Mouse (Mus musculus): ENCODE measurements around the gene Nt5m.

Nt5m gene

DNA sequence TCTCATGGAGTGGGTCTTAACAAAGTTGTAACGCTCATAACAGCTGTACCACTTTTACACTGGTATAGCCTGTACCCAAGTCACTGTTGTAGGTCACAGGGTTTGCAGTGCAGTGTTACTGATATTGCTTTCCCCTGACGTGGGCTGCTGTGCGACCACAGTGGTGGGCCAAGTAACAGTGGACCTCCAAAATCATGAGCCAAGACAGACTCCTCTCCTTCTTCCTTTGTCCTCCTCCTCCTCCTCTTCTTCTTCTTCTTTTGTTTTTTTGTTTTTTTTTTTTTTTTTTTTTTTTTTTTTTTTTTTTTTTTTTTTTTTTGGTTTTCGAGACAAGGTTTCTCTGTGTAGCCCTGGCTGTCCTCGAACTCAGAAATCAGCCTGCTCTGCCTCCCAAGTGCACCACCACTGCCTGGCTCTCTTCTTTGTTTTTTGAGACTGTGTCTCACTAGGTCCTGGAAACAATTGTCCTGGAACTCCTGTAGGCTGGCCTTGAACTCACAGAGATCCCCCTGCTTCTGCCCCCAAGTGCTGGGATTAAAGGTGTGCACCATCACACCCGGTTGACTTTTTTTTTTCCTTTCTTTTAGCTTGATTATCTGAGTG is 67.4 kb downstream of the Nt5m start:
- DNase-seq (ENCODE audit: low spot score): no peak

DNA sequence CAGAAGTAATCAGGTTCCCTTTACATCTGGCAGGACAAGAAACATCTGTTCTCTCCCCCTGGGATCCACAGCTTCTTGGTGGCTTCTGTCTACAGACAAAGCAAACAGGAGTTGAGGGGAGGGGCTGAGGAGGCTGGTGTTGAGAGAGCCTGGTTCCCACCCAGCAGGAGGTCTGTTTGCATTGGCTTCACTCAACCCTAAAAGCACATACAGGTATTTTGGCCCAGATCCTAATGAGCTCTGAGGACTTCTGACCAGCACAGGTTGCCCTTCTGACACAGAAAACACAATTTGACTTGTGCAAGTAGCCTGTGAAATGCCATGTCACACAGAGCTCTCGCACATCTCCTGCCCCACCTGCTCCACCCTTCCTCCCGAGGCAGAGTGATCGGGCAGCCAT is 69.2 kb downstream of the Nt5m start:
- no peak for DNase-seq (ENCODE audit: low spot score)

DNA sequence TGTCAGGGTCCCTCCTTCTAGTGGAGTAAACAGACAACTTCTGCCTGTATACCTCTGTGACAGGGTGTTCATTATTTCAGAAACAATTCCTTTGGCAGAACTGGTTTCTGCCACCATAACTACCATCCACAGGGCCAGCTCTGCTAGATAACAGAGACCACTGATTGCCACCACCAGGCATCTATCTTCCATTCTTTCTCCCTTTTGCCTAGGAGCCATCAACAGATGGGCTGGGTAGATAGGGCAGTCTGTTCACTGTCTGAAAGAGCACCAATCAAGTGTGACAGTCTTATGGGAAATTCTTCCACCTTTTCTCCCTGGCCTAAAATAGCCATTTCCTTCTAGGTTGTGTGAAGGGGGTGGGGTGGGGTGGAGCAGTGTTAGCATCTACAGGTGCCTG is 71.3 kb downstream of the Nt5m start:
- DNase-seq (ENCODE audit: low spot score): no peak

DNA sequence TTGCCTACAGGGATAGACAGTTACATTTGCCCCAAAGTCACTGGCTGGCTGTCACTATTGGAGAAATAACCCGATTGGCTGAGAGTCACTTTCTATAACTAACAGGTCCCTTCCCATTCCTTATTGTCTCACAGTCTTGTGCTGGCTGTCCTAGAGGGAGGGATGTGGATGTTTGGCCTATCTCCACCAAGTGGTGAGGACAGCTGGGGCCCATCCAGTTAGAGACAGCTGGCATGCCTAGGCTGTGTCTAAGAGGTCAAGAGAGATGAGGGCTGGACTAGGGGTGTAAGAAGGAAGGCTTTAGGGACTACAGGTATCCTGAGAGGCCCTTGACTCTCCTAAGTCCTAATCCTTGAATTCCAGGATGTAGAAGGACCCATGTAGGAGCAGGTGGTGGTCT is 72.3 kb downstream of the Nt5m start:
- no peak for DNase-seq (ENCODE audit: low spot score)

DNA sequence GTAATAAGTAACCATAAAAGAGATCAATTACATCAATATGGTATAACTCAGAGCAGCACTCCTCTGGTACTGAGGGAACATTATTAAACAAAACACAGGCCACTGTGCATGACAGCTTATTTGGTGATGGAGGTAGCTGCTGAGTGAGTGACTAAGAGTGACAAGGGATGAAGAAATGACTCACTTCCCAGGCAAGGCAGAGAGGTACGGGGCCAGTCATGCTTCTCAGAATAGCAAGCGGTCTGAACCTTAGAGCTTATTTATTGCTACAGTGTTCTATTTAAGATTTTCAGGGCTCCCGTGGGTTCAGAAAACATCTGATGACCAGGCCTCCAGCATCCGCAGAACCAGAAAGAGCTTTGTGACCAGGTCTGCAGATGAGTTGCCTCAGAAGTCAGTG is 74.5 kb downstream of the Nt5m start:
- DNase-seq (ENCODE audit: low spot score): no peak

DNA sequence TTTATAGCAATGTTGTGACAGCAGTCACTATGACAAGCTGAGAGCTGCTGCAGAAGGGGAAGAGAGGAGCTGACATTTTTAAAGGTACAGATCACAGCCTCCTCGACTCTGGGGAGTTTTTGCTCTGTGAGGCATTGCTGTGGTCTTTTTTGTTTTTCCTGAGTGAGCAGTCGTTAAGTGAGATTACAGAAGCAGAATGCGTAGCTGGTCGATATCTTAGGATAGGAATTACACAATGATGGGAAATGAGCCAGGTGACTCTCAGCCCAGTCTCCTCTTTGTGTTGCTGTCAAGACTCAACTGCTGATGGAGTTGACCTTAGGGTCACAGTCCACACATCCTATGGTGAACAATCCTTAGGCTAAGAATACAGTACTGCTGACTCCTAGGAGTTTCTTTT is 78.8 kb downstream of the Nt5m start:
- peak; percentile 36 for DNase-seq (ENCODE audit: low spot score)

DNA sequence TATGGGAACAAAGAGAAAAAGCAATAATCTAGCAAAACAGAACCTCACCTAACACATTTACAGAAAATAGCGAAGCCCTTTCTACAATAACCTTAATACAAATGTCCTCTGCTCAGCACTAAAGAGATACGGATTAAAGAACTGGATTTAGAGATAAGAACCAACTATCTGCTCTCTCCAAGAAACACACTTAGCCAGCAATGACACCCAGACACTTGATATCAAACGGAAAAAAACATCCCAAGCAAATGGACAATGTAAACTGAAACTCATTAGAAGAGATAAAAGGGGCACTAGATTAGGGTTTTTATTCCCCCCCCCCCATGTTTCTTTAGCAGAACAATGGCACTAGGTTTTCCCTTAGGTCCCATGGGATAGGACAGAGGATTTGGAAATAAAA is 80.2 kb downstream of the Nt5m start:
- DNase-seq (ENCODE audit: low spot score): no peak

DNA sequence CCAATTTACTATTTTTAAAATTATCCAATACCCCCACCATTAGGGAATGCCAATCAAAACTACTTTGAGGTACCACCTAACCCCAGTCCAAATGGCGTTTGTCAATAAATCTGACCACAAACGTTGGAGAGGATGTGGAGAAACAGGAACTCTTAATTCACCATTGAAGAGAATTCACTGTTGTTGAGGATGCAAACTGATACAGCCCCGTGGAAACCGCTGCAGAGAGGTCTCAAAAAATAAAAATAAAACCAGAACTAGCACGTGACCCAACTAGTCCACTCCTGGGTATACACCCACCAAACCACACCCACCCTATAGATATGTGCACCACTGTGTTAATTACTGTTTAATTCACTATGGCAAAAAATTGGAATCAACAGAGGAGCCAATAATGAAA is 81.1 kb downstream of the Nt5m start:
- DNase-seq (ENCODE audit: low spot score): no peak

DNA sequence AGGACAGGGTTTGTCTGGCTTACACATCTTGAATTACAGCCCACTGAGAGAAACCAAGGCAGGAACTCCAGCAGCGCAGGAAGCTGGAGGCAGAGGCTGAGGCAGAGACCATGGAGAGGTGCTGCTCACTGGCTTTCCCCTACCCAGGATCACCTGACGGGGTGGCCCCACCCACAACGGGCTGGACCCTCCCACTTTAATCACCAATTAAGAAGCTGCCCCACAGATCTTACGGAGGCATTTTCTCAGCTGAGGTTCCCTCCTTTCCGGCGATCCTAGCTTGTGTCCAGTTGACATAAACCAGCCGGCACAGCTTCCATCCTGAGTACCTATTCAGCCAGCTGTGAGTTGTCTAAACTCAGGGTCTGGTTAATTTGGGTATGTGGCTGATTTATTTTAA is 82.0 kb downstream of the Nt5m start:
- DNase-seq (ENCODE audit: low spot score): no peak

DNA sequence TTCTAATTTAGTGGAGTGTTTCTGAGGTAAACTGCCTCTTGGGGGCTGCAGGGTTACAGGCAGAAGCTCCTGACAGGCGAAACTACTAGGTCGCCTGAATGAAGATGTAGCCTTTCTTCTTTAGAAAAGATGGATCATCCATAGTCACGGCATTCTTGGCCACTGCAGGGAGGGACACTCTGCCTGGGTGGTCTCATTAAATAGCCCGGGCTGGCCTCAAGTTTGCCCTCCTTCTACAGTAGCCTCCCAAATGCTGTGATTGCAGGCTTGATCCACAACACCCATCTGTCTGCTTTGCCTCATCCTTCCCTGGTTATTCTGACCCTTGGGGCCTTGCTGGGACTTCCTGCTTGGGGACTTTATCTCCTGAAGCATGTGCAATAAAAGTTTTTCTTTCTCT is 90.8 kb downstream of the Nt5m start:
- DNase-seq (ENCODE audit: low spot score): no peak
